Mouse (Mus musculus) embryo, embryonic 10 days (tissue): ENCODE data around the gene Syn3.
"Not testable (repeated sequence)": the region's sequence is repeated elsewhere in the genome, so short reads cannot be mapped to it uniquely, and the experiment has no call there.

ENCODE experiments used
- DNase-seq: peaks from one replicate; pipeline ENCODE4 v3.0.0-alpha.2; 2015; ENCODE audit warnings: low spot score

The Syn3 gene

GRCm38 (mm10) chr10:86468612-86469546 is 29.8 kb downstream of the Syn3 start:
- no peak for DNase-seq

- peak; percentile 85 for DNase-seq
Observed at GRCm38 (mm10) chr10:86463538-86464199, 35.0 kb downstream of the Syn3 start.

- no peak for DNase-seq
Observed at GRCm38 (mm10) chr10:86459643-86460042, 39.1 kb downstream of the Syn3 start.

GRCm38 (mm10) chr10:86457665-86458209 is 41.0 kb downstream of the Syn3 start:
- DNase-seq, result no peak

- DNase-seq, result peak; percentile 70
Observed at GRCm38 (mm10) chr10:86457195-86457594, 41.5 kb downstream of the Syn3 start.

GRCm38 (mm10) chr10:86455296-86456055 is 43.2 kb downstream of the Syn3 start:
- DNase-seq, result no peak

GRCm38 (mm10) chr10:86452326-86452995 is 46.2 kb downstream of the Syn3 start:
- peak; percentile 81 for DNase-seq

GRCm38 (mm10) chr10:86451294-86451693 is 47.4 kb downstream of the Syn3 start:
- no peak for DNase-seq

GRCm38 (mm10) chr10:86446649-86447048 is 52.0 kb downstream of the Syn3 start:
- no peak for DNase-seq

GRCm38 (mm10) chr10:86445207-86445606 is 53.5 kb downstream of the Syn3 start:
- DNase-seq, result no peak

GRCm38 (mm10) chr10:86444665-86445064 is 54.0 kb downstream of the Syn3 start:
- DNase-seq, result no peak

GRCm38 (mm10) chr10:86441765-86442164 is 56.9 kb downstream of the Syn3 start:
- DNase-seq, result no peak

GRCm38 (mm10) chr10:86439640-86440039 is 59.1 kb downstream of the Syn3 start:
- no peak for DNase-seq

- DNase-seq, result no peak
Observed at GRCm38 (mm10) chr10:86437294-86437693, 61.4 kb downstream of the Syn3 start.

GRCm38 (mm10) chr10:86435006-86435405 is 63.7 kb downstream of the Syn3 start:
- not testable (repeated sequence) for DNase-seq

- no peak for DNase-seq
Observed at GRCm38 (mm10) chr10:86429651-86430050, 69.0 kb downstream of the Syn3 start.

- DNase-seq, result no peak
Observed at GRCm38 (mm10) chr10:86427956-86428355, 70.7 kb downstream of the Syn3 start.

GRCm38 (mm10) chr10:86425690-86426530 is 72.8 kb downstream of the Syn3 start:
- DNase-seq, result peak; percentile 76

- no peak for DNase-seq
Observed at GRCm38 (mm10) chr10:86421731-86422370, 76.8 kb downstream of the Syn3 start.

GRCm38 (mm10) chr10:86418931-86419330 is 79.8 kb downstream of the Syn3 start:
- DNase-seq, result no peak
